Mouse (Mus musculus) forebrain, embryonic 16.5 days (tissue): ENCODE measurements around the gene Insm1. TPM values are rescaled to one million over a fixed set of nuclear protein-coding genes. Genes with fewer than 3 reads are reported as not detected.
A peak's percentile ranks its signal among the peaks of the same experiment; 100 is the strongest.

Source experiments
- ATAC-seq: fragments of 200-750 bp; cut with Nextera tagmentation; 2 replicates; pipeline ENCODE4 v1.8.0; 2017; ENCODE audit warnings: mild to moderate bottlenecking, moderate library complexity
- H3K27ac ChIP-seq: fragments of 300-500 bp; sonication (generic); 2 replicates; pipeline ENCODE4 v1.5.1; 2014; ENCODE audit warnings: low read length, control low read depth
- H3K27me3 ChIP-seq: fragments of 300-500 bp; sonication (generic); replicated peaks from 2 replicates; pipeline ENCODE4 v1.6.1; 2014; ENCODE audit warnings: low read length; ENCODE audit not compliant: control insufficient read depth, insufficient read depth
- H3K36me3 ChIP-seq: fragments of 300-500 bp; sonication (generic); 2 replicates; pipeline ENCODE4 v1.6.1; 2014; ENCODE audit not compliant: control insufficient read depth, insufficient read depth
- H3K4me1 ChIP-seq: fragments of 300-500 bp; sonication (generic); replicated peaks from 2 replicates; pipeline ENCODE4 v1.6.1; 2014; ENCODE audit warnings: low read length; ENCODE audit not compliant: control insufficient read depth, insufficient read depth
- H3K4me2 ChIP-seq: fragments of 300-500 bp; sonication (generic); 2 replicates; pipeline ENCODE4 v1.6.1; 2014; ENCODE audit warnings: mild to moderate bottlenecking, low read length, control low read depth
- H3K4me3 ChIP-seq: fragments of 300-500 bp; sonication (generic); replicated peaks from 2 replicates; pipeline ENCODE4 v1.5.1; 2014; ENCODE audit warnings: mild to moderate bottlenecking, low read length, control low read depth
- H3K9ac ChIP-seq: fragments of 300-500 bp; sonication (generic); replicated peaks from 2 replicates; pipeline ENCODE4 v1.6.1; 2014; ENCODE audit warnings: low read depth, low read length, control low read depth
- H3K9me3 ChIP-seq: fragments of 300-500 bp; sonication (generic); 2 replicates; pipeline ENCODE4 v1.6.1; 2016; ENCODE audit warnings: low read length; ENCODE audit not compliant: control insufficient read depth
- WGBS: fragments of 180-500 bp; shearing (Covaris S2); extraction: QIAGEN DNeasy Blood & Tissue Kit; methylation state at CpG from one replicate; pipeline ENCODE4 v1.1.7; 2014; 5-methylcytosine and 5-hydroxymethylcytosine counted together
- polyA plus RNA-seq: library from polyadenylated mRNA; unstranded; fragments of >200 nt; fragmentation: Nextera tagmentation; extraction: Ambion mirVana; gene quantifications from 2 replicates; pipeline ENCODE4 v1.2.1, GENCODE M21; 2015

The Insm1 gene
- polyA plus RNA-seq, 1 experiment from 2014 or later: 9.1 TPM

GRCm38 (mm10) chr2:146223176-146223905, 1.6 kb downstream of the Insm1 start:
- Histone ChIP-seq H3K9ac (peak overlapping the region; percentile 98), H3K9me3 (no peaks in the 10 kb centered on the region), H3K4me2 (peak overlapping the region; percentile 86), H3K4me1 (peaks cover 52% of the 10 kb centered on the region), H3K27ac (peak overlapping the region; percentile 98), H3K27me3 (no peaks in the 10 kb centered on the region), H3K4me3 (peak overlapping the region; percentile 91), H3K36me3 (no peaks in the 10 kb centered on the region)
- ATAC-seq: no peak
- under 1% methylated on average over 61 of the region's 75 CpGs for WGBS

GRCm38 (mm10) chr2:146224141-146224540, 2.4 kb downstream of the Insm1 start:
- H3K27ac ChIP-seq: peak overlapping the region; percentile 98
- no peak for ATAC-seq
- no peaks in the 10 kb centered on the region for H3K36me3 ChIP-seq
- 4% methylated on average over 7 of the region's 7 CpGs for WGBS
- peak overlapping the region; percentile 98 for H3K9ac ChIP-seq
- no peaks in the 10 kb centered on the region for H3K9me3 ChIP-seq
- peak overlapping the region; percentile 91 for H3K4me3 ChIP-seq
- H3K4me2 ChIP-seq: peak overlapping the region; percentile 86
- H3K4me1 ChIP-seq: peaks cover 49% of the 10 kb centered on the region
- no peaks in the 10 kb centered on the region for H3K27me3 ChIP-seq

GRCm38 (mm10) chr2:146225818-146226217, 4.1 kb downstream of the Insm1 start:
- H3K9me3 ChIP-seq: no peaks in the 10 kb centered on the region
- H3K9ac ChIP-seq: peak overlapping the region; percentile 43
- peak overlapping the region; percentile 91 for H3K4me3 ChIP-seq
- no peaks in the 10 kb centered on the region for H3K27me3 ChIP-seq
- 11% methylated on average over 6 of the region's 6 CpGs for WGBS
- peak overlapping the region; percentile 23; the same call in 1 of the 2 replicates for H3K27ac ChIP-seq
- H3K4me1 ChIP-seq: peaks cover 38% of the 10 kb centered on the region
- ATAC-seq: no peak
- no peaks in the 10 kb centered on the region for H3K36me3 ChIP-seq
- peak overlapping the region; percentile 64 for H3K4me2 ChIP-seq

- H3K27me3 ChIP-seq: no peaks in the 10 kb centered on the region
- H3K9me3 ChIP-seq: no peaks in the 10 kb centered on the region
- peak overlapping the region; percentile 64; the same call in 1 of the 2 replicates for H3K4me2 ChIP-seq
- no peaks in the 10 kb centered on the region for H3K36me3 ChIP-seq
- H3K27ac ChIP-seq: no peak overlapping the region
- H3K4me3 ChIP-seq: no peak overlapping the region
- ATAC-seq: no peak
- peaks cover 34% of the 10 kb centered on the region for H3K4me1 ChIP-seq
- H3K9ac ChIP-seq: no peak overlapping the region
- 13% methylated on average over 9 of the region's 9 CpGs for WGBS
Measured at GRCm38 (mm10) chr2:146226484-146226883, 4.8 kb downstream of the Insm1 start.

- Histone ChIP-seq H3K27ac (no peak overlapping the region), H3K4me2 (no peak overlapping the region), H3K36me3 (no peaks in the 10 kb centered on the region), H3K9me3 (no peaks in the 10 kb centered on the region), H3K27me3 (no peaks in the 10 kb centered on the region), H3K4me3 (no peak overlapping the region), H3K4me1 (peaks cover 34% of the 10 kb centered on the region), H3K9ac (no peak overlapping the region)
- no peak for ATAC-seq
- WGBS: 51% methylated on average over 3 of the region's 3 CpGs
Measured at GRCm38 (mm10) chr2:146227646-146228045, 5.9 kb downstream of the Insm1 start.

GRCm38 (mm10) chr2:146228435-146228834, 6.7 kb downstream of the Insm1 start:
- H3K27ac ChIP-seq: no peak overlapping the region
- H3K27me3 ChIP-seq: no peaks in the 10 kb centered on the region
- no peak overlapping the region for H3K9ac ChIP-seq
- H3K4me2 ChIP-seq: no peak overlapping the region
- ATAC-seq: no peak
- no peaks in the 10 kb centered on the region for H3K36me3 ChIP-seq
- WGBS: 56% methylated on average over 2 of the region's 2 CpGs
- H3K9me3 ChIP-seq: 0 out of 2 replicates have a peak, but pooled peaks cover 3% of the 10 kb centered on the region
- peaks cover 33% of the 10 kb centered on the region for H3K4me1 ChIP-seq
- no peak overlapping the region for H3K4me3 ChIP-seq

- ATAC-seq: no peak
- Histone ChIP-seq H3K4me2 (no peak overlapping the region), H3K4me1 (peaks cover 13% of the 10 kb centered on the region), H3K9me3 (0 out of 2 replicates have a peak, but pooled peaks cover 3% of the 10 kb centered on the region), H3K27me3 (no peaks in the 10 kb centered on the region), H3K4me3 (no peak overlapping the region), H3K27ac (no peak overlapping the region), H3K36me3 (no peaks in the 10 kb centered on the region), H3K9ac (no peak overlapping the region)
- WGBS: 87% methylated on average over 2 of the region's 2 CpGs
Measured at GRCm38 (mm10) chr2:146231485-146231884, 9.8 kb downstream of the Insm1 start.

GRCm38 (mm10) chr2:146239196-146239747, 17.6 kb downstream of the Insm1 start:
- no peaks in the 10 kb centered on the region for H3K27me3 ChIP-seq
- H3K9ac ChIP-seq: no peak overlapping the region
- ATAC-seq: no peak
- H3K4me3 ChIP-seq: no peak overlapping the region
- H3K36me3 ChIP-seq: no peaks in the 10 kb centered on the region
- no peaks in the 10 kb centered on the region for H3K4me1 ChIP-seq
- H3K9me3 ChIP-seq: no peaks in the 10 kb centered on the region
- WGBS: 90% methylated on average over 4 of the region's 4 CpGs
- no peak overlapping the region for H3K27ac ChIP-seq
- H3K4me2 ChIP-seq: no peak overlapping the region

- H3K9ac ChIP-seq: no peak overlapping the region
- H3K27me3 ChIP-seq: no peaks in the 10 kb centered on the region
- no peak overlapping the region for H3K27ac ChIP-seq
- no peak overlapping the region for H3K4me2 ChIP-seq
- H3K4me1 ChIP-seq: no peaks in the 10 kb centered on the region
- 97% methylated on average over 2 of the region's 2 CpGs for WGBS
- ATAC-seq: no peak
- H3K9me3 ChIP-seq: no peaks in the 10 kb centered on the region
- no peak overlapping the region for H3K4me3 ChIP-seq
- H3K36me3 ChIP-seq: no peaks in the 10 kb centered on the region
Measured at GRCm38 (mm10) chr2:146244049-146244448, 22.3 kb downstream of the Insm1 start.
